Mouse (Mus musculus) limb, embryonic 12.5 days (tissue): ENCODE data around the gene Oas1d. TPM values are rescaled to one million over a fixed set of nuclear protein-coding genes. Genes with fewer than 3 reads are reported as not detected.
"Not testable (repeated sequence)": the region's sequence is repeated elsewhere in the genome, so short reads cannot be mapped to it uniquely, and the experiment has no call there.

Experiments
- ATAC-seq: fragments of 200-750 bp; cut with Nextera tagmentation; 2 replicates; pipeline ENCODE4 v1.8.0; 2017; ENCODE audit warnings: low read depth, moderate TSS enrichment; ENCODE audit not compliant: insufficient number of reproducible peaks, insufficient read depth, low FRiP score, low TSS enrichment
- H3K27ac ChIP-seq: fragments of 300-500 bp; sonication (generic); 2 replicates; pipeline ENCODE4 v1.5.1; 2016; ENCODE audit warnings: mild to moderate bottlenecking, moderate library complexity
- H3K27me3 ChIP-seq: fragments of 300-500 bp; sonication (generic); 2 replicates; pipeline ENCODE4 v1.6.1; 2016; ENCODE audit warnings: mild to moderate bottlenecking, moderate library complexity
- H3K36me3 ChIP-seq: fragments of 300-500 bp; sonication (generic); 2 replicates; pipeline ENCODE4 v1.6.1; 2016; ENCODE audit warnings: mild to moderate bottlenecking, moderate library complexity
- H3K4me1 ChIP-seq: fragments of 300-500 bp; sonication (generic); replicated peaks from 2 replicates; pipeline ENCODE4 v1.6.1; 2016
- H3K4me2 ChIP-seq: fragments of 300-500 bp; sonication (generic); 2 replicates; pipeline ENCODE4 v1.6.1; 2016; ENCODE audit warnings: mild to moderate bottlenecking, moderate library complexity
- H3K4me3 ChIP-seq: fragments of 300-500 bp; sonication (generic); replicated peaks from 2 replicates; pipeline ENCODE4 v1.5.1; 2016; ENCODE audit warnings: mild to moderate bottlenecking
- H3K9ac ChIP-seq: fragments of 300-500 bp; sonication (generic); replicated peaks from 2 replicates; pipeline ENCODE4 v1.6.1; 2016; ENCODE audit warnings: mild to moderate bottlenecking, moderate library complexity
- H3K9me3 ChIP-seq: fragments of 300-500 bp; sonication (generic); 2 replicates; pipeline ENCODE4 v1.6.1; 2016; ENCODE audit warnings: mild to moderate bottlenecking, moderate library complexity
- WGBS: fragments of 180-500 bp; shearing (Covaris S2); methylation state at CpG from one replicate; pipeline ENCODE4 v1.1.7; 2016; 5-methylcytosine and 5-hydroxymethylcytosine counted together
- polyA plus RNA-seq: library from polyadenylated mRNA; unstranded; fragments of >200 nt; fragmentation: Nextera tagmentation; extraction: Ambion mirVana; gene quantifications from 2 replicates; pipeline ENCODE4 v1.2.1, GENCODE M21; 2016

Oas1d gene
- polyA plus RNA-seq: not detected in 2 replicates

DNA sequence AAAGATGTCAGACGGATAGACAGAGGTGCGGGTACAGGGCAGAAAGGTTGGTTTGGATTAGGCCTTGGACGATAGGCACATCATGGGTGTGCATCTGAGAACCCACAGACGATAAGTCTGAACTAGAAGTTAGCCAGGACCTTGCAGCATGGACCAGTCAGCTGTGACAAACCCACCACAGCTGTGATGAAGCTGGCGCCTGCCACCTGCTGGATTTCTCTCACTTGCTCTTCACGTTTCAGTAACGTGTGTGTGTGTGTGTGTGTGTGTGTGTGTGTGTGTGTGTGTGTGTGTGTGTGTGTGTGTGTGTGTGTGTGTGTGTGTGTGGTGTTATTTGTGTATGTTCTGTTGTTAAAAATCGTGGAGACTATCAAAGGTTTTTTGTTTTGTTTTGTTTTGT, at the start of gene Oas1d:
TSS of gene Oas1d (plus strand) at position 333 of the 400 bp plus-strand sequence.
- ATAC-seq, H3K36me3 ChIP-seq, H3K9me3 ChIP-seq, H3K4me2 ChIP-seq, H3K27me3 ChIP-seq, H3K9ac ChIP-seq, H3K27ac ChIP-seq, H3K4me1 ChIP-seq, H3K4me3 ChIP-seq: not testable (repeated sequence)
- 48% methylated on average over 8 of the region's 8 CpGs for WGBS

- Histone ChIP-seq H3K4me3 (no peak overlapping the region), H3K4me1 (no peaks in the 10 kb centered on the region), H3K27ac (no peak overlapping the region), H3K27me3 (peaks cover 8% of the 10 kb centered on the region; the same call in 1 of the 2 replicates), H3K9ac (no peak overlapping the region), H3K4me2 (no peak overlapping the region), H3K36me3 (no peaks in the 10 kb centered on the region), H3K9me3 (no peaks in the 10 kb centered on the region)
- WGBS: 53% methylated on average over 3 of the region's 3 CpGs
- ATAC-seq: no peak
These were observed 48.9 kb upstream of the Oas1d start for GRCm38 (mm10) chr5:120865336-120865860.

- no peak overlapping the region for H3K27ac ChIP-seq
- no peak overlapping the region for H3K4me2 ChIP-seq
- H3K36me3 ChIP-seq: no peaks in the 10 kb centered on the region
- 85% methylated on average over 7 of the region's 7 CpGs for WGBS
- ATAC-seq: no peak
- H3K4me3 ChIP-seq: no peak overlapping the region
- H3K9ac ChIP-seq: no peak overlapping the region
- H3K4me1 ChIP-seq: no peaks in the 10 kb centered on the region
- no peaks in the 10 kb centered on the region for H3K9me3 ChIP-seq
- peaks cover 8% of the 10 kb centered on the region; the same call in 1 of the 2 replicates for H3K27me3 ChIP-seq
These were observed 44.8 kb upstream of the Oas1d start for GRCm38 (mm10) chr5:120869436-120870015.

- Histone ChIP-seq H3K27ac (no peak overlapping the region), H3K9ac (no peak overlapping the region), H3K9me3 (no peaks in the 10 kb centered on the region), H3K4me3 (no peak overlapping the region), H3K27me3 (peaks cover 8% of the 10 kb centered on the region; the same call in 1 of the 2 replicates), H3K4me1 (no peaks in the 10 kb centered on the region), H3K4me2 (no peak overlapping the region), H3K36me3 (no peaks in the 10 kb centered on the region)
- ATAC-seq: no peak
- WGBS: 56% methylated on average over 3 of the region's 3 CpGs
These were observed 44.3 kb upstream of the Oas1d start for GRCm38 (mm10) chr5:120870081-120870480.

DNA sequence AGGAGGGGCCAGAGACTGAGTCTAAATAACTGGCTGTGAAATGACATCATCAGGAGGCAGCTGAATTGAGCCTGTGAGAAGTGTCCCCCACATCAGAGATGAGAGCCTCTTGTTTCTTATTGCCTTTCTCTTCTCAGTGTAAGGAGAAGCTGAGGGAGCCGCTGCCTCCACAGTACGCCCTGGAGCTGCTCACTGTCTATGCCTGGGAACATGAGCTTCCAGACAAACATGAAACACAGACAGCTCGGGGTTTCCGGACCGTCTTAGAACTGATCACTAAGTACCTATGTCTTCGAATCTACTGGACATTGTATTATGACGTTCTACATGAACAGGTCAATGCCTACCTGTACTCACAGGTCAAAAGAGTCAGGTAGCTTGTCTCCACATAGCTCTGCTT, 43.6 kb upstream of the Oas1d start:
- H3K4me1 ChIP-seq: no peaks in the 10 kb centered on the region
- no peak overlapping the region for H3K4me3 ChIP-seq
- H3K4me2 ChIP-seq: no peak overlapping the region
- no peak overlapping the region for H3K27ac ChIP-seq
- peaks cover 8% of the 10 kb centered on the region; the same call in 1 of the 2 replicates for H3K27me3 ChIP-seq
- H3K36me3 ChIP-seq: no peaks in the 10 kb centered on the region
- no peak for ATAC-seq
- no peak overlapping the region for H3K9ac ChIP-seq
- H3K9me3 ChIP-seq: no peaks in the 10 kb centered on the region
- WGBS: 82% methylated on average over 7 of the region's 7 CpGs

GRCm38 (mm10) chr5:120871469-120871868, 42.9 kb upstream of the Oas1d start:
- Histone ChIP-seq H3K27ac (no peak overlapping the region), H3K27me3 (peaks cover 8% of the 10 kb centered on the region; the same call in 1 of the 2 replicates), H3K4me2 (no peak overlapping the region), H3K4me1 (no peaks in the 10 kb centered on the region), H3K4me3 (no peak overlapping the region), H3K9ac (no peak overlapping the region), H3K36me3 (no peaks in the 10 kb centered on the region), H3K9me3 (no peaks in the 10 kb centered on the region)
- 31% methylated on average over 2 of the region's 2 CpGs for WGBS
- no peak for ATAC-seq

DNA sequence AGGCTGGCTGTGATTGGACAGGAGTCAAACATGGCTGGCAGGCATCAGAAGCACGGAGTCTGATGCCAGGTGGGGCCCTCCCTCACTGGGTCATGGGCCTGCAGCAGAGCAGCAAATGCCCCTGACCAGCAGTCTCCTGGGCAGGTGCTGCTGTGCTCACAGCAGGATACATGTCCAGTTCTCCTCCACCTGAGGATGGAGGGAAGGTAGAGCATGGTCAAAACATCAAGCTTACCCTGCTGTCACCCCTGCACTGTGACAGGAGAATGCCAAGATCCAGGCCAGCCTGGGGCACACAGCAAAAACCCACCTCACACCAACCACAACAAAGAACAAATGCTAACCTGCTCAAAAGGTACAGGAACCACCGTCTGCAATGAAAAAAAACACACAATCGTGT, 37.5 kb upstream of the Oas1d start:
- not testable (repeated sequence) for H3K27me3 ChIP-seq, H3K9me3 ChIP-seq, H3K4me3 ChIP-seq, H3K36me3 ChIP-seq, H3K9ac ChIP-seq, H3K4me1 ChIP-seq, H3K27ac ChIP-seq, ATAC-seq, H3K4me2 ChIP-seq
- WGBS: 67% methylated on average over 2 of the region's 3 CpGs

DNA sequence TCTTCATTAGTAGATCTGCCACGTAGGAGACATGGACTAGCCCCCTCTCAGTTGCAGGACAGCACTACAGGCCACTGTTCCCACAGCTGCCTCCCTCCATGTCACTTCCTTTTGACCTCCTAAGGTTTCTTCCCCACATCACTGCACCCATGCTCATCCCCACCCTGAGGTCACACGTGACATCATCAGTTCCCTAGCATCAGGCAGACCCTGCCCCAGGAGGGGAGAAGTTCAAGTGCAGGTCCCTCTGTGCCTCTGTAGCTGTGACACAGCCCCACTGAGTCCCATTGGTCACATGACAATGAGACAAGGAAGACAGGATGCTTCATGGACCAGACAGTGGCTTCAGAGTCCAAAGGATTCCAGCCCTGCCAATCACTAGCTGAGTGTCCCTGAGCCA, 36.9 kb upstream of the Oas1d start:
- ATAC-seq: not testable (repeated sequence)
- 87% methylated on average over 2 of the region's 2 CpGs for WGBS

GRCm38 (mm10) chr5:120878803-120879202, 35.5 kb upstream of the Oas1d start:
- H3K36me3 ChIP-seq, H3K27me3 ChIP-seq, H3K27ac ChIP-seq, H3K4me3 ChIP-seq, ATAC-seq, H3K9me3 ChIP-seq, H3K9ac ChIP-seq, H3K4me2 ChIP-seq, H3K4me1 ChIP-seq: not testable (repeated sequence)
- 69% methylated on average over 2 of the region's 2 CpGs for WGBS

More for the DNA sequence above, 36.9 kb upstream of the Oas1d start:
- H3K4me2 ChIP-seq, H3K4me3 ChIP-seq, H3K4me1 ChIP-seq, H3K9me3 ChIP-seq, H3K27ac ChIP-seq, H3K27me3 ChIP-seq, H3K9ac ChIP-seq, H3K36me3 ChIP-seq: not testable (repeated sequence)

DNA sequence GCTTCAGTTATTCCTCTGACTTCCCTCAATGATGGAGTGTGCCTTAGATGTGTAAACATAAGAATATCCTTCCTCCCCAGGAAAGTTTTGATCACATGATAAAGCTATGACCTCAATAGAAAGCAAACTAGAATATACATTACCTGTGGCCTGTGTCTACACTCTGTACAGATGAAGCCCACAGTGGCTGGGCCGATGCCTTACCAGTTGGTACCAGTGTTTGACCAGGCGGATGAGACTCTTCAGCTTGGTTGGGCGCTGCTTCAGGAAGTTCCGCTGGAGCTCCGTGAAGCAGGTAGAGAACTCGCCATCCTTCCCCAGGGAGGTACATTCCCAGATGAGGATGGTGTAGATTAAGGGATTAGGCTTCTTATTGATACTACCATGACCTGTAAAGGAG, 32.7 kb upstream of the Oas1d start:
- H3K36me3 ChIP-seq, H3K27me3 ChIP-seq, ATAC-seq, H3K9ac ChIP-seq, H3K4me2 ChIP-seq, H3K4me1 ChIP-seq, H3K27ac ChIP-seq, H3K4me3 ChIP-seq, H3K9me3 ChIP-seq: not testable (repeated sequence)
- WGBS: 91% methylated on average over 6 of the region's 6 CpGs

DNA sequence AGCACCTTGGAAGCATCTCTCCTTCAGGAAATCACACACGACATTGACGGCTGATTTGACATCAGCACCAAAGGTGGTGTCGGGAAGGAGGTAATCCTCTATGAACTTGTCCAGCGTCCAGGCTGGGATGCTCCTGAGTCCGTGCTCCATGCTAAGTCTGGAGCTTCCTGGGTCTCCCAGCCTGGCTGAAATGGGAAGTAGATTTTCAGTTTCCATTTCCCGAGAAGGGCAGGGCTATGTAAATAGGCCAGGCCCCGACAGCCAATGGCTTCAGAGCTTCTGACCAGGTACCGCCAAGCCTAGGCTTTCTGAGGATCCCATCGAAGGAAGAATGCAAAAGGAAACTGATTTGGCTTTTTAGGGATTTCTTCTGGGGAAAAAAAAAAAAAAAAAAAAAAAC, 26.9 kb upstream of the Oas1d start, which contains the start of gene Oas1g:
TSS of gene Oas1g (minus strand) at position 201 of the 400 bp plus-strand sequence.
- not testable (repeated sequence) for ATAC-seq, H3K9ac ChIP-seq, H3K4me1 ChIP-seq, H3K9me3 ChIP-seq, H3K4me2 ChIP-seq, H3K27ac ChIP-seq, H3K4me3 ChIP-seq, H3K36me3 ChIP-seq, H3K27me3 ChIP-seq
- 18% methylated on average over 6 of the region's 9 CpGs for WGBS

DNA sequence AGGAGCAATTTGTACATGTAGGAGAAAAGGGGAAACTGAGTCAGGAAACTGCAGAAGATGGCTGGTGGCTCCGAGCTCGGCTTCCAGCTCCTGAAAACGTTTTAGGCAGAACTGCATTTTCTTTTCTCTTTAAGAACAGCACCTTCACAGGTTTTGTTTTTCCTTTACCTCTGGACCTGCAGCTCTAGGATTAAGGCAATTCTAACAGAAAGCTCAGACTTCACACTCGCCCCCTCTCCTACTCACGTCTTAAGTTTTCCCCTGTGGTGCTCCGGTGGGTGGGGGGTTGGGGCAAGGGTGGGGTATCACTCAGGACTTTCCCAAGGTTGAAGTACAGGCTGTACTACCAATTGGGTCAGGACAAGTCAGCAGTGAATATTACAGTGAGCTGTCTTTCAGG, 26.5 kb upstream of the Oas1d start:
- no peaks in the 10 kb centered on the region for H3K4me1 ChIP-seq
- H3K9ac ChIP-seq: no peak overlapping the region
- H3K27me3 ChIP-seq: no peaks in the 10 kb centered on the region
- H3K27ac ChIP-seq: no peak overlapping the region
- H3K36me3 ChIP-seq: no peaks in the 10 kb centered on the region
- no peaks in the 10 kb centered on the region for H3K9me3 ChIP-seq
- no peak for ATAC-seq
- no peak overlapping the region for H3K4me2 ChIP-seq
- no peak overlapping the region for H3K4me3 ChIP-seq
- 54% methylated on average over 6 of the region's 6 CpGs for WGBS
